ENCODE assay signal across 18 mouse cellular contexts in genomic region chr2:103710849-103711248, GRCm38 (mm10). TPM values are rescaled to one million over a fixed set of nuclear protein-coding genes. Genes with fewer than 3 reads are reported as not detected.
A peak's percentile ranks its signal among the peaks of the same experiment; 100 is the strongest.
DNase-seq lines count a peak whose midpoint lies in the region; ATAC-seq and TF ChIP-seq lines count a peak whose summit lies in the region.
"Had no signal": no experiment of that assay in that cellular context is flagged by ENCODE, and none has a peak within 500 bp of the region (broad histone marks: within the 10 kb centered on the region; RNA-seq: fewer than 3 reads in every experiment).

No protein-coding gene starts in this region.

- no peak overlapping the region for H3K4me3 ChIP-seq in kidney, postnatal 0 days (replicated peaks; ENCODE audit: low read depth, low read length)
- no peak overlapping the region for H3K4me3 ChIP-seq in kidney, embryonic 15.5 days (replicated peaks)
- no peak overlapping the region for H3K4me3 ChIP-seq in layer of hippocampus, adult 2 months
- H3K4me3 ChIP-seq: forebrain, embryonic 10.5 days; liver, embryonic 13.5 days; midbrain, embryonic 13.5 days; neural tube, embryonic 12.5 days had no signal

- H3K27me3 ChIP-seq in kidney, postnatal 0 days (ENCODE audit: insufficient read depth, low read length), result no peaks in the 10 kb centered on the region
- H3K27me3 ChIP-seq in kidney, embryonic 15.5 days, result no peaks in the 10 kb centered on the region
- H3K27me3 ChIP-seq: liver, embryonic 13.5 days; midbrain, embryonic 13.5 days; neural tube, embryonic 12.5 days; Patski had no signal

- no peaks in the 10 kb centered on the region for H3K4me1 ChIP-seq in kidney, postnatal 0 days (replicated peaks; ENCODE audit: insufficient read depth, low read length)
- peaks cover 12% of the 10 kb centered on the region for H3K4me1 ChIP-seq in kidney, embryonic 15.5 days

- no peak overlapping the region for H3K4me2 ChIP-seq in kidney, postnatal 0 days (ENCODE audit: low read length)
- no peak overlapping the region for H3K4me2 ChIP-seq in kidney, embryonic 15.5 days
- H3K4me2 ChIP-seq: liver, embryonic 13.5 days; midbrain, embryonic 13.5 days; neural tube, embryonic 12.5 days had no signal

- no peak overlapping the region for H3K27ac ChIP-seq in kidney, postnatal 0 days
- H3K27ac ChIP-seq in kidney, embryonic 15.5 days, result no peak overlapping the region
- H3K27ac ChIP-seq in layer of hippocampus, adult 2 months, result no peak overlapping the region
- H3K27ac ChIP-seq: forebrain, embryonic 10.5 days; hindbrain, postnatal 0 days; liver, embryonic 13.5 days; midbrain, embryonic 13.5 days; neural tube, embryonic 12.5 days had no signal

- 66% methylated on average over 7 of the region's 7 CpGs for WGBS in kidney, postnatal 0 days
- WGBS in kidney, embryonic 15.5 days, result 73% methylated on average over 7 of the region's 7 CpGs

- peak; percentile 61 for DNase-seq in adrenal gland, postnatal 10 days
- DNase-seq in adrenal gland, postnatal 36 days, result no peak
- DNase-seq in kidney, postnatal 0 days (ENCODE audit: low spot score), result peak; percentile 41
- peak; percentile 55 for DNase-seq in testis, postnatal 10 days (ENCODE audit: low spot score)
- no peak for DNase-seq in testis, postnatal 14 days (ENCODE audit: low spot score)
- no peak for DNase-seq in gastrocnemius, postnatal 25 days
- DNase-seq in layer of hippocampus, adult 2 months (ENCODE audit: low spot score in 2 of 2), result no peak
- DNase-seq: cerebellum, adult 2 months; heart, adult 11 months; liver, embryonic 13.5 days; right cerebral cortex, postnatal 4 days; thymus, postnatal 36 days had no signal

- TF ChIP-seq CTCF in kidney, postnatal 0 days (IDR thresholded peaks at IDR 0.05; ENCODE audit: low read depth), result no peak
- no peak for TF ChIP-seq CTCF in layer of hippocampus, adult 2 months (conservative IDR thresholded peaks at IDR 0.05)

- no peak overlapping the region for H3K9ac ChIP-seq in kidney, postnatal 0 days (ENCODE audit: low read depth, low read length)
- no peak overlapping the region for H3K9ac ChIP-seq in kidney, embryonic 15.5 days
- H3K9ac ChIP-seq: liver, embryonic 13.5 days; midbrain, embryonic 13.5 days; neural tube, embryonic 12.5 days had no signal

- no peak for ATAC-seq in kidney, postnatal 0 days (replicated peaks; ENCODE audit: low FRiP score, low read depth)
- ATAC-seq in kidney, embryonic 15.5 days (replicated peaks; ENCODE audit: low FRiP score), result no peak; the same call in 1 of the 2 replicates
- ATAC-seq: hindbrain, postnatal 0 days; midbrain, embryonic 13.5 days; Patski had no signal

- H3K9me3 ChIP-seq in kidney, postnatal 0 days (replicated peaks; ENCODE audit: low read length), result no peaks in the 10 kb centered on the region
- no peaks in the 10 kb centered on the region for H3K9me3 ChIP-seq in kidney, embryonic 15.5 days (replicated peaks)
- H3K9me3 ChIP-seq: forebrain, embryonic 10.5 days; liver, embryonic 13.5 days; midbrain, embryonic 13.5 days; neural tube, embryonic 12.5 days had no signal

- peaks cover 15% of the 10 kb centered on the region for H3K36me3 ChIP-seq in kidney, postnatal 0 days (ENCODE audit: insufficient read depth, low read length)
- H3K36me3 ChIP-seq in kidney, embryonic 15.5 days, result peaks cover 38% of the 10 kb centered on the region

RNA-seq across cellular contexts. Expression of gene Nat10, which starts 50.2 kb away (rescaled TPM):
- total RNA-seq in adrenal gland, postnatal 10 days (2021), result 10 to 100 TPM; 28.3 to 49.3 TPM
- 10 to 100 TPM; 34.4 to 37.3 TPM for total RNA-seq in adrenal gland, postnatal 36 days (2021)
- polyA plus RNA-seq in kidney, postnatal 0 days (2015; fragmentation: Nextera tagmentation; extraction: Ambion mirVana), result 13.2 and 14.4 TPM in 2 replicates
- polyA plus RNA-seq in kidney, embryonic 15.5 days (2015; fragmentation: Nextera tagmentation; extraction: Ambion mirVana), result 25.3 and 27.4 TPM in 2 replicates
- total RNA-seq in gastrocnemius, postnatal 25 days (2021), result 10 to 100 TPM; 14.7 to 15.3 TPM
- total RNA-seq in layer of hippocampus, adult 2 months (2021), result 10 to 100 TPM; 36.7 to 38.5 TPM

Comparison
In these comparisons a context has a peak if more than half of its experiments do, and no peak if none do; other contexts are left out.
1. DNase-seq: peak in adrenal gland, postnatal 10 days (single experiment), kidney, postnatal 0 days (single experiment) and testis, postnatal 10 days (single experiment); none in adrenal gland, postnatal 36 days (0 of 2), testis, postnatal 14 days (single experiment), gastrocnemius, postnatal 25 days (single experiment) and layer of hippocampus, adult 2 months (0 of 2).